Mouse (Mus musculus) bone marrow, adult 2 months (tissue): ENCODE measurements around the gene Pik3r1.

Source experiments
- CTCF ChIP-seq: fragments of 200-500 bp; IDR thresholded peaks from 2 replicates; pipeline ENCODE4 v1.5.1; 2011; ENCODE audit warnings: low read length, control low read depth; ENCODE audit not compliant: control insufficient read depth, insufficient read depth
- POLR2A ChIP-seq: fragments of 200-500 bp; IDR thresholded peaks from 2 replicates; pipeline ENCODE4 v1.6.1; 2011; ENCODE audit warnings: low read depth, mild to moderate bottlenecking, control low read depth, low read length, borderline replicate concordance; ENCODE audit not compliant: control insufficient read depth

DNA sequence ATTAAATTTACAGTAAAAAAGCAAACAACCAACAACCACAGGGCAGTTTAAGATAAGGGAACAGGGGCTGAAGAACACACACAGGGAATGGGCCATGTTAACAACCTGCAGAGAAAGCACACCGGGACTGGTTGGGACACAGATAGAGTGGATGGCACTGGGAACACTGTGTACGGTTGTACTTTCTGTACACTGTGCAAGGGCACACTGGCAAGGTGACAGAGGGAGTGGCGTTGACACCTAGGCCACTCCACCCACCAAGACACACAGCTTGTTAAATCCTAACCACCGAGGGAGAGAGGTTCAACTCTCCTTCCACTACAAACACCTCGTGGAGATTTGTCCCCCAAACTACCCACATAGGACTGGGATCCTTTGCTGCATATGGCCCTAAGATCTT, 70.1 kb downstream of the Pik3r1 start:
- TF ChIP-seq POLR2A (no peak), CTCF (no peak)
